19 mouse cellular contexts compared by ENCODE assay signal in the genomic region with DNA sequence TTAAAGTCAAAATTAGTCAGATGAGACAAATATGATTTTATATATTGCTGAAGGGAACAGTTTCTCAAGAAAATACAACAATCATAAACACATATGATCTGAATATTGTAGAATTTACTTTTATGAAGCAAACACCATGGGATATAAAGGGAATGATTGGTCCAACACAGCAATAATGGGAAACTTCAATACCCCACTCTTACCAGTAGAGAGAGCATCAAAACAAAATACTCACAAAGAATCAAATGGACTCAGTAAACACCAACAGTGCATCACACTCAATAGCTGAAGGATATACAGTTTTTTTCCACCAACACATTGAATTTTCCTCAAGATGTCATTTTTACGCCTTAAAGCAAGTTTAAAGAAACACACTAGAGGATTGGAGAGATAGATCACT.
"Had no signal": no experiment of that assay in that cellular context is flagged by ENCODE, and none has a peak within 500 bp of the region (broad histone marks: within the 10 kb centered on the region; RNA-seq: fewer than 3 reads in every experiment).

No protein-coding gene starts in this region.

- H3K27me3 ChIP-seq: liver, embryonic 15.5 days; lung, embryonic 15.5 days; megakaryocyte, embryonic 14.5 days; midbrain, embryonic 13.5 days; midbrain, embryonic 15.5 days; neural tube, embryonic 13.5 days; stomach, embryonic 15.5 days had no signal

- H3K36me3 ChIP-seq: liver, embryonic 15.5 days; lung, embryonic 15.5 days; midbrain, embryonic 13.5 days; midbrain, embryonic 15.5 days; neural tube, embryonic 13.5 days; stomach, embryonic 15.5 days had no signal

- H3K9ac ChIP-seq: liver, embryonic 15.5 days; liver, postnatal 0 days; lung, embryonic 15.5 days; midbrain, embryonic 13.5 days; midbrain, embryonic 15.5 days; neural tube, embryonic 13.5 days; stomach, embryonic 15.5 days had no signal

- H3K4me3 ChIP-seq: liver, embryonic 15.5 days; lung, embryonic 15.5 days; megakaryocyte, embryonic 14.5 days; midbrain, embryonic 13.5 days; midbrain, embryonic 15.5 days; neural tube, embryonic 13.5 days; stomach, embryonic 15.5 days had no signal

- H3K9me3 ChIP-seq: liver, embryonic 15.5 days; lung, embryonic 15.5 days; midbrain, embryonic 13.5 days; midbrain, embryonic 15.5 days; neural tube, embryonic 13.5 days; stomach, embryonic 15.5 days had no signal

- H3K4me2 ChIP-seq: liver, embryonic 15.5 days; lung, embryonic 15.5 days; midbrain, embryonic 11.5 days; midbrain, embryonic 13.5 days; midbrain, embryonic 15.5 days; neural tube, embryonic 13.5 days; stomach, embryonic 15.5 days had no signal

- DNase-seq: liver, postnatal 0 days; lung, adult 2 months; lung, postnatal 14 days; lung, postnatal 36 days; right cerebral cortex, postnatal 14 days; thymus, adult 18-20 months; thymus, postnatal 14 days; thymus, postnatal 36 days had no signal

- H3K27ac ChIP-seq: liver, embryonic 15.5 days; lung, embryonic 15.5 days; macrophage; midbrain, embryonic 13.5 days; midbrain, embryonic 15.5 days; neural tube, embryonic 13.5 days; stomach, embryonic 15.5 days; stomach, postnatal 0 days had no signal

- ATAC-seq: liver, postnatal 0 days; lung, postnatal 0 days; midbrain, embryonic 13.5 days; midbrain, embryonic 15.5 days had no signal

- H3K4me1 ChIP-seq: liver, embryonic 15.5 days; lung, embryonic 15.5 days; megakaryocyte, embryonic 14.5 days; midbrain, embryonic 13.5 days; midbrain, embryonic 15.5 days; neural tube, embryonic 13.5 days; stomach, embryonic 15.5 days had no signal
